In genomic region chr6:85452816-85453215, GRCm38 (mm10) we compare ENCODE assay signal across 9 mouse cellular contexts. TPM values are rescaled to one million over a fixed set of nuclear protein-coding genes. Genes with fewer than 3 reads are reported as not detected.
A peak's percentile ranks its signal among the peaks of the same experiment; 100 is the strongest.
DNase-seq lines count a peak whose midpoint lies in the region; ATAC-seq and TF ChIP-seq lines count a peak whose summit lies in the region.
"Had no signal": no experiment of that assay in that cellular context is flagged by ENCODE, and none has a peak within 500 bp of the region (broad histone marks: within the 10 kb centered on the region; RNA-seq: fewer than 3 reads in every experiment).

No protein-coding gene starts in this region.

- no peaks in the 10 kb centered on the region for H3K36me3 ChIP-seq in kidney, adult 2 months (ENCODE audit: control insufficient read depth, insufficient read depth, low read length)
- peaks cover 64% of the 10 kb centered on the region for H3K36me3 ChIP-seq in G1E (replicated peaks)
- no peaks in the 10 kb centered on the region for H3K36me3 ChIP-seq in limb, embryonic 15.5 days
- no peaks in the 10 kb centered on the region for H3K36me3 ChIP-seq in stomach, embryonic 15.5 days

- 3% methylated on average over 7 of the region's 7 CpGs for WGBS in kidney, adult 2 months
- 10% methylated on average over 7 of the region's 7 CpGs for WGBS in limb, embryonic 15.5 days
- WGBS in stomach, embryonic 15.5 days: 5% methylated on average over 7 of the region's 7 CpGs

- no peaks in the 10 kb centered on the region for H3K9me3 ChIP-seq in G1E (replicated peaks)
- H3K9me3 ChIP-seq in limb, embryonic 15.5 days: no peaks in the 10 kb centered on the region
- no peaks in the 10 kb centered on the region for H3K9me3 ChIP-seq in stomach, embryonic 15.5 days

- no peaks in the 10 kb centered on the region for H3K27me3 ChIP-seq in kidney, adult 2 months (replicated peaks; ENCODE audit: control insufficient read depth, insufficient read depth, low read length)
- H3K27me3 ChIP-seq in G1E (ENCODE audit: insufficient read depth, low read length): no peaks in the 10 kb centered on the region
- no peaks in the 10 kb centered on the region for H3K27me3 ChIP-seq in limb, embryonic 15.5 days
- no peaks in the 10 kb centered on the region for H3K27me3 ChIP-seq in stomach, embryonic 15.5 days (replicated peaks)

- ATAC-seq in G1E (ENCODE audit: extremely low read depth, insufficient number of reproducible peaks, low FRiP score, poor library complexity, severe bottlenecking): no peak
- ATAC-seq in limb, embryonic 15.5 days (ENCODE audit: insufficient number of reproducible peaks, low FRiP score, low TSS enrichment, low read depth): no peak
- ATAC-seq in stomach, embryonic 15.5 days (ENCODE audit: insufficient read depth, low FRiP score, low read depth): no peak

- H3K9ac ChIP-seq in limb, embryonic 15.5 days: peak overlapping the region; percentile 78
- peak overlapping the region; percentile 82 for H3K9ac ChIP-seq in stomach, embryonic 15.5 days

- H3K4me3 ChIP-seq in kidney, adult 2 months (ENCODE audit: insufficient read depth, low read depth, low read length): peak overlapping the region; percentile 92
- peak overlapping the region; percentile 94 for H3K4me3 ChIP-seq in G1E (ENCODE audit: low read depth, low read length)
- peak overlapping the region; percentile 78 for H3K4me3 ChIP-seq in embryonic fibroblast, embryonic 13.5 days (ENCODE audit: insufficient read depth, low read length)
- peak overlapping the region; percentile 81 for H3K4me3 ChIP-seq in limb, embryonic 15.5 days
- peak overlapping the region; percentile 77 for H3K4me3 ChIP-seq in stomach, embryonic 15.5 days (replicated peaks)

- H3K4me2 ChIP-seq in limb, embryonic 15.5 days: peak overlapping the region; percentile 96
- peak overlapping the region; percentile 95 for H3K4me2 ChIP-seq in stomach, embryonic 15.5 days

- H3K27ac ChIP-seq in kidney, adult 2 months (ENCODE audit: insufficient read depth, low read depth, low read length): no peak overlapping the region
- peak overlapping the region; percentile 77 for H3K27ac ChIP-seq in embryonic fibroblast, embryonic 13.5 days (ENCODE audit: insufficient read depth, low read length)
- no peak overlapping the region for H3K27ac ChIP-seq in limb, embryonic 15.5 days
- 0 out of 2 replicates have a peak overlapping the region, but pooled peaks have one; percentile 96 for H3K27ac ChIP-seq in stomach, embryonic 15.5 days

- peaks cover 10% of the 10 kb centered on the region for H3K4me1 ChIP-seq in kidney, adult 2 months (ENCODE audit: control insufficient read depth, insufficient read depth, low read length)
- H3K4me1 ChIP-seq in G1E (ENCODE audit: insufficient read depth, low read depth, low read length): peaks cover 63% of the 10 kb centered on the region
- H3K4me1 ChIP-seq in embryonic fibroblast, embryonic 13.5 days (ENCODE audit: control insufficient read depth, insufficient read depth, low read length): no peaks in the 10 kb centered on the region; the same call in 1 of the 2 replicates
- peaks cover 39% of the 10 kb centered on the region for H3K4me1 ChIP-seq in limb, embryonic 15.5 days
- 0 out of 2 replicates have a peak, but pooled peaks cover 18% of the 10 kb centered on the region for H3K4me1 ChIP-seq in stomach, embryonic 15.5 days

- DNase-seq in kidney, adult 2 months: no peak
- no peak for DNase-seq in kidney, adult 9 months
- DNase-seq in G1E (ENCODE audit: low spot score): no peak
- no peak for DNase-seq in testis, postnatal 14 days (ENCODE audit: low spot score)
- no peak for DNase-seq in kidney, adult 18-20 months

- TF ChIP-seq POLR2A in kidney, adult 2 months (IDR thresholded peaks at IDR 0.05; ENCODE audit: low read depth, low read length): no peak
- TF ChIP-seq POLR2A in embryonic fibroblast, embryonic 13.5 days (IDR thresholded peaks at IDR 0.05; ENCODE audit: low read depth, low read length): peak; percentile 40; the same call in 1 of the 2 replicates

- no peak for TF ChIP-seq CTCF in kidney, adult 2 months (conservative IDR thresholded peaks at IDR 0.05; ENCODE audit: insufficient read depth, insufficient read length, low read depth, low read length)
- TF ChIP-seq CTCF in G1E (IDR thresholded peaks at IDR 0.05; ENCODE audit: low read depth, low read length): no peak
- no peak for TF ChIP-seq CTCF in embryonic fibroblast, embryonic 13.5 days (IDR thresholded peaks at IDR 0.05; ENCODE audit: borderline replicate concordance, insufficient read depth, low read length)

RNA-seq across cellular contexts. Expression of gene Pradc1, which starts 1.0 kb away (rescaled TPM):
- 23.1 and 27.7 TPM in 2 replicates for polyA plus RNA-seq in kidney, adult 2 months (2012; rRNA removed)
- total RNA-seq in G1E (2014; fragmentation: Nextera tagmentation): 18.0 and 27.5 TPM in 2 replicates
- total RNA-seq in G1E (2017): 11.9 and 14.5 TPM in 2 replicates
- polyA plus RNA-seq in G1E (2012): 31.8 and 45.1 TPM in 2 replicates
- 8.8 and 9.9 TPM in 2 replicates for polyA plus RNA-seq in embryonic fibroblast, embryonic 13.5 days (2011; ENCODE audit: insufficient read length, low read depth, missing spikeins)
- polyA plus RNA-seq in limb, embryonic 15.5 days (2015; fragmentation: Nextera tagmentation; extraction: Ambion mirVana): 37.2 and 38.3 TPM in 2 replicates
- polyA plus RNA-seq in stomach, embryonic 15.5 days (2015; fragmentation: Nextera tagmentation; extraction: Ambion mirVana): 38.4 and 41.4 TPM in 2 replicates

RNA-seq across cellular contexts. Expression of gene Cct7, which starts 1.5 kb away (rescaled TPM):
- 104 and 117 TPM in 2 replicates for polyA plus RNA-seq in kidney, adult 2 months (2012; rRNA removed)
- total RNA-seq in G1E (2014; fragmentation: Nextera tagmentation) (221 and 228 TPM in 2 replicates), G1E (2017) (281 and 287 TPM in 2 replicates)
- 56.6 and 84.3 TPM in 2 replicates for polyA plus RNA-seq in G1E (2012)
- 244 and 265 TPM in 2 replicates for polyA plus RNA-seq in embryonic fibroblast, embryonic 13.5 days (2011; ENCODE audit: insufficient read length, low read depth, missing spikeins)
- 407 and 425 TPM in 2 replicates for polyA plus RNA-seq in limb, embryonic 15.5 days (2015; fragmentation: Nextera tagmentation; extraction: Ambion mirVana)
- polyA plus RNA-seq in stomach, embryonic 15.5 days (2015; fragmentation: Nextera tagmentation; extraction: Ambion mirVana): 433 and 479 TPM in 2 replicates

RNA-seq across cellular contexts. Expression of gene Smyd5, which starts 21.0 kb away (rescaled TPM):
- 16.4 and 18.8 TPM in 2 replicates for polyA plus RNA-seq in kidney, adult 2 months (2012; rRNA removed)
- total RNA-seq in G1E (2014; fragmentation: Nextera tagmentation): 33.1 and 38.3 TPM in 2 replicates
- total RNA-seq in G1E (2017): 35.9 and 40.0 TPM in 2 replicates
- 10.6 and 36.7 TPM in 2 replicates for polyA plus RNA-seq in G1E (2012)
- 34.8 and 36.3 TPM in 2 replicates for polyA plus RNA-seq in embryonic fibroblast, embryonic 13.5 days (2011; ENCODE audit: insufficient read length, low read depth, missing spikeins)
- 48.8 and 50.3 TPM in 2 replicates for polyA plus RNA-seq in limb, embryonic 15.5 days (2015; fragmentation: Nextera tagmentation; extraction: Ambion mirVana)
- polyA plus RNA-seq in stomach, embryonic 15.5 days (2015; fragmentation: Nextera tagmentation; extraction: Ambion mirVana): 41.4 and 48.6 TPM in 2 replicates

RNA-seq across cellular contexts. Expression of gene Noto, which starts 29.1 kb away (rescaled TPM):
- polyA plus RNA-seq in kidney, adult 2 months (2012; rRNA removed): not detected in 2 replicates
- not detected in 2 replicates for total RNA-seq in G1E (2014; fragmentation: Nextera tagmentation)
- 0.11 TPM in 1 of 2 replicates, not detected in the other for total RNA-seq in G1E (2017)
- polyA plus RNA-seq in G1E (2012): not detected in 2 replicates
- not detected in 2 replicates for polyA plus RNA-seq in embryonic fibroblast, embryonic 13.5 days (2011; ENCODE audit: insufficient read length, low read depth, missing spikeins)
- polyA plus RNA-seq in limb, embryonic 15.5 days (2015; fragmentation: Nextera tagmentation; extraction: Ambion mirVana): not detected in 2 replicates
- polyA plus RNA-seq in stomach, embryonic 15.5 days (2015; fragmentation: Nextera tagmentation; extraction: Ambion mirVana): not detected in 2 replicates
- total RNA-seq: adrenal gland, adult 18-20 months had no signal

RNA-seq across cellular contexts. Expression of gene Fbxo41, which starts 50.0 kb away (rescaled TPM):
- polyA plus RNA-seq in kidney, adult 2 months (2012; rRNA removed): 0.07 and 0.08 TPM in 2 replicates
- total RNA-seq in G1E (2014; fragmentation: Nextera tagmentation) (not detected in 2 replicates), G1E (2017) (under 0.01 and 0.05 TPM in 2 replicates)
- not detected in 2 replicates for polyA plus RNA-seq in G1E (2012)
- polyA plus RNA-seq in embryonic fibroblast, embryonic 13.5 days (2011; ENCODE audit: insufficient read length, low read depth, missing spikeins): 0.20 and 0.26 TPM in 2 replicates
- 0.29 and 0.30 TPM in 2 replicates for polyA plus RNA-seq in limb, embryonic 15.5 days (2015; fragmentation: Nextera tagmentation; extraction: Ambion mirVana)
- 0.21 and 0.31 TPM in 2 replicates for polyA plus RNA-seq in stomach, embryonic 15.5 days (2015; fragmentation: Nextera tagmentation; extraction: Ambion mirVana)

Comparison
In these comparisons a context has a peak if more than half of its experiments do, and no peak if none do; other contexts are left out.
1. H3K27ac ChIP-seq: peak in embryonic fibroblast, embryonic 13.5 days (single experiment) and stomach, embryonic 15.5 days (single experiment); none in kidney, adult 2 months (single experiment) and limb, embryonic 15.5 days (single experiment).
2. Peak in every context shown above with its lines, with median percentiles within 50 percentile points of each other: H3K4me3 ChIP-seq.